Mouse (Mus musculus) heart, adult 18-20 months (tissue): Measurements from ENCODE around the gene Rtp4. TPM values are rescaled to one million over a fixed set of nuclear protein-coding genes. Genes with fewer than 3 reads are reported as not detected.

Experiments
- DNase-seq, 2 experiments: peaks; one replicate each; pipeline ENCODE4 v3.0.0; 2021 to 2022; ENCODE audit warnings: mixed read lengths in 1 of 2
- total RNA-seq, 2 experiments: library from RNA; stranded (reverse); gene quantifications; 2 replicates each; pipeline ENCODE4 v1.2.3; 2021

Gene Rtp4
- total RNA-seq, 2 experiments from 2014 or later: 4.4 to 4.8 TPM

- DNase-seq: no peak
Observed at GRCm38 (mm10) chr16:23591119-23592105, 71.3 kb downstream of the Rtp4 start.

GRCm38 (mm10) chr16:23592501-23592900, 72.4 kb downstream of the Rtp4 start:
- DNase-seq: peak; percentile 8 to 48

- DNase-seq: no peak
Observed at GRCm38 (mm10) chr16:23596696-23597095, 76.6 kb downstream of the Rtp4 start.

GRCm38 (mm10) chr16:23597968-23598367, 77.9 kb downstream of the Rtp4 start:
- no peak for DNase-seq

GRCm38 (mm10) chr16:23606220-23606619, 86.1 kb downstream of the Rtp4 start:
- DNase-seq: no peak

- no peak for DNase-seq
Observed at GRCm38 (mm10) chr16:23606651-23607050, 86.6 kb downstream of the Rtp4 start.

- DNase-seq: peak in 1 of 2 experiments; percentile 25
Observed at GRCm38 (mm10) chr16:23607911-23608410, 87.9 kb downstream of the Rtp4 start.

- peak; percentile 77 to 82 for DNase-seq
Observed at GRCm38 (mm10) chr16:23609748-23610185, 89.7 kb downstream of the Rtp4 start.

GRCm38 (mm10) chr16:23624205-23624604, 104.1 kb downstream of the Rtp4 start:
- DNase-seq: no peak

GRCm38 (mm10) chr16:23631531-23631930, 111.4 kb downstream of the Rtp4 start:
- no peak for DNase-seq

- no peak for DNase-seq
Observed at GRCm38 (mm10) chr16:23632681-23633080, 112.6 kb downstream of the Rtp4 start.

- no peak for DNase-seq
Observed at GRCm38 (mm10) chr16:23653028-23653427, 132.9 kb downstream of the Rtp4 start.

- DNase-seq: no peak
Observed at GRCm38 (mm10) chr16:23653479-23653878, 133.4 kb downstream of the Rtp4 start.

GRCm38 (mm10) chr16:23659597-23660531, 139.8 kb downstream of the Rtp4 start:
- DNase-seq: no peak

Other genes starting within 250 kb of the Rtp4 start
- gene Rtp1, start 91.2 kb upstream of the Rtp4 start, total RNA-seq: not detected
- 10 to 100 TPM; 11.6 to 13.4 TPM for gene Masp1, start 524 bp downstream of the Rtp4 start, total RNA-seq